ENCODE assay signal across 10 mouse cellular contexts in the genomic region with DNA sequence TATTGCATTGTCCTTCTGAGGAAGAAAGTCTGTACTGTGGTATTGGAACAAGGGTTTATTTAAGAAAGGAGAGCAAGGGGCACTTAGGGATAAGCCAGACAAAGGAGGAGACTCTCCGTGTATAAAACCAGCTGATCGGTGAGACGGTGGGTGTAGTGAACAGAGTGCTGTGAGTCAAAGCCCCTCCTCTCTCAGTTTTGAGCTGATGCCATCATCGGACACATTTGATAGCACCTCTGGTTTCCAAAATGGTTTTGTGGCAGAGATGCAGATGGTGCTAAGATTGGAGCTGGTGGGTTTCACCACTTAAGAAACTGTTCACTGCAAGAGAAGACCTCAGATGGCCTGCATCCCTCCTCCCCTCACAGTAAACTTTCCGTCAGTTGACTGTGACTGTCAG. TPM values are rescaled to one million over a fixed set of nuclear protein-coding genes. Genes with fewer than 3 reads are reported as not detected.
DNase-seq lines count a peak whose midpoint lies in the region; ATAC-seq and TF ChIP-seq lines count a peak whose summit lies in the region.
"Had no signal": no experiment of that assay in that cellular context is flagged by ENCODE, and none has a peak within 500 bp of the region (broad histone marks: within the 10 kb centered on the region; RNA-seq: fewer than 3 reads in every experiment).

No protein-coding gene starts in this region.

- H3K4me2 ChIP-seq in kidney, embryonic 14.5 days (replicated peaks; ENCODE audit: low read depth, low read length): peak overlapping the region; percentile 32
- peak overlapping the region; percentile 91 for H3K4me2 ChIP-seq in embryonic facial prominence, embryonic 13.5 days
- peak overlapping the region; percentile 84 for H3K4me2 ChIP-seq in limb, embryonic 14.5 days (replicated peaks; ENCODE audit: low read depth, low read length, severe bottlenecking)
- H3K4me2 ChIP-seq: midbrain, embryonic 12.5 days had no signal

- no peaks in the 10 kb centered on the region for H3K36me3 ChIP-seq in kidney, embryonic 14.5 days (ENCODE audit: control insufficient read depth, insufficient read depth, low read length)
- no peaks in the 10 kb centered on the region for H3K36me3 ChIP-seq in E14TG2a.4 (ENCODE audit: insufficient read depth, low read length)
- H3K36me3 ChIP-seq in embryonic facial prominence, embryonic 13.5 days: no peaks in the 10 kb centered on the region
- no peaks in the 10 kb centered on the region for H3K36me3 ChIP-seq in limb, embryonic 14.5 days (ENCODE audit: control insufficient read depth, insufficient read depth, low read length)
- H3K36me3 ChIP-seq: midbrain, embryonic 12.5 days had no signal

- H3K4me3 ChIP-seq in kidney, embryonic 14.5 days (ENCODE audit: low read length): peak overlapping the region; percentile 61; the same call in 1 of the 2 replicates
- peak overlapping the region; percentile 83; the same call in 1 of the 2 replicates for H3K4me3 ChIP-seq in E14TG2a.4 (replicated peaks; ENCODE audit: low read length)
- peak overlapping the region; percentile 56; the same call in 1 of the 2 replicates for H3K4me3 ChIP-seq in embryonic facial prominence, embryonic 13.5 days
- peak overlapping the region; percentile 56 for H3K4me3 ChIP-seq in limb, embryonic 14.5 days (replicated peaks; ENCODE audit: low read length)
- H3K4me3 ChIP-seq: heart, adult 2 months; midbrain, embryonic 12.5 days had no signal

- H3K4me1 ChIP-seq in kidney, embryonic 14.5 days (ENCODE audit: control insufficient read depth, insufficient read depth, low read length): peaks cover 6% of the 10 kb centered on the region
- peaks cover 69% of the 10 kb centered on the region for H3K4me1 ChIP-seq in E14TG2a.4 (replicated peaks; ENCODE audit: low read depth, low read length)
- peaks cover 43% of the 10 kb centered on the region for H3K4me1 ChIP-seq in embryonic facial prominence, embryonic 13.5 days
- H3K4me1 ChIP-seq in limb, embryonic 14.5 days (ENCODE audit: control insufficient read depth, insufficient read depth, low read length): peaks cover 11% of the 10 kb centered on the region; the same call in 1 of the 2 replicates

- WGBS in kidney, embryonic 14.5 days: 69% methylated on average over 5 of the region's 5 CpGs
- WGBS in embryonic facial prominence, embryonic 13.5 days: 58% methylated on average over 5 of the region's 5 CpGs
- 76% methylated on average over 5 of the region's 5 CpGs for WGBS in limb, embryonic 14.5 days

- ATAC-seq in kidney, embryonic 14.5 days (ENCODE audit: low FRiP score, low TSS enrichment): no peak
- ATAC-seq in embryonic facial prominence, embryonic 13.5 days (ENCODE audit: insufficient number of reproducible peaks, insufficient read depth, low FRiP score, low TSS enrichment, low read depth): no peak
- ATAC-seq in limb, embryonic 14.5 days (ENCODE audit: low FRiP score, low read depth): no peak

- no peak for TF ChIP-seq CTCF in E14TG2a.4 (conservative IDR thresholded peaks at IDR 0.05; ENCODE audit: low read length)

- no peak for DNase-seq in kidney, postnatal 4 days
- no peak for DNase-seq in limb, embryonic 14.5 days (ENCODE audit: low spot score)
- DNase-seq in spleen, adult 18-20 months: no peak
- DNase-seq in natural killer cell, adult 2 months (ENCODE audit: low spot score in 2 of 2): no peak
- DNase-seq: heart, adult 2 months; thymus, postnatal 36 days had no signal

- no peaks in the 10 kb centered on the region for H3K9me3 ChIP-seq in kidney, embryonic 14.5 days (ENCODE audit: control insufficient read depth, low read length)
- no peaks in the 10 kb centered on the region for H3K9me3 ChIP-seq in E14TG2a.4 (ENCODE audit: low read length)
- H3K9me3 ChIP-seq in embryonic facial prominence, embryonic 13.5 days: no peaks in the 10 kb centered on the region
- no peaks in the 10 kb centered on the region for H3K9me3 ChIP-seq in limb, embryonic 14.5 days (ENCODE audit: control insufficient read depth, low read length)
- H3K9me3 ChIP-seq: midbrain, embryonic 12.5 days had no signal

- peaks cover 30% of the 10 kb centered on the region for H3K27me3 ChIP-seq in kidney, embryonic 14.5 days (ENCODE audit: control insufficient read depth, insufficient read depth, low read length)
- peaks cover 46% of the 10 kb centered on the region for H3K27me3 ChIP-seq in E14TG2a.4 (ENCODE audit: insufficient read depth, low read length)
- peaks cover 52% of the 10 kb centered on the region for H3K27me3 ChIP-seq in embryonic facial prominence, embryonic 13.5 days
- no peaks in the 10 kb centered on the region for H3K27me3 ChIP-seq in limb, embryonic 14.5 days (ENCODE audit: control insufficient read depth, insufficient read depth, low read length)

- H3K27ac ChIP-seq in kidney, embryonic 14.5 days (ENCODE audit: low read depth, low read length): no peak overlapping the region
- H3K27ac ChIP-seq in embryonic facial prominence, embryonic 13.5 days: no peak overlapping the region
- no peak overlapping the region for H3K27ac ChIP-seq in limb, embryonic 14.5 days (replicated peaks; ENCODE audit: low read depth, low read length)
- H3K27ac ChIP-seq: heart, adult 2 months; midbrain, embryonic 12.5 days had no signal

- TF ChIP-seq POLR2A in limb, embryonic 14.5 days (IDR thresholded peaks at IDR 0.05; ENCODE audit: borderline replicate concordance, extremely low read depth, insufficient read depth, insufficient read length): no peak

- no peak overlapping the region; the same call in 1 of the 2 replicates for H3K9ac ChIP-seq in kidney, embryonic 14.5 days (ENCODE audit: low read depth, low read length)
- H3K9ac ChIP-seq in embryonic facial prominence, embryonic 13.5 days: peak overlapping the region; percentile 44; the same call in 1 of the 2 replicates
- H3K9ac ChIP-seq in limb, embryonic 14.5 days (ENCODE audit: low read depth, low read length, severe bottlenecking): no peak overlapping the region
- H3K9ac ChIP-seq: midbrain, embryonic 12.5 days had no signal

RNA-seq across cellular contexts. Expression of gene Kcnk1, which starts 2.6 kb away (rescaled TPM):
- 34.7 and 45.3 TPM in 2 replicates for polyA plus RNA-seq in kidney, embryonic 14.5 days (2014; fragmentation: Nextera tagmentation; extraction: Ambion mirVana)
- polyA plus RNA-seq in embryonic facial prominence, embryonic 13.5 days (2015; fragmentation: Nextera tagmentation; extraction: Ambion mirVana): 19.8 and 22.2 TPM in 2 replicates
- polyA plus RNA-seq in limb, embryonic 14.5 days (2012; rRNA removed): 16.1 and 19.7 TPM in 2 replicates
- polyA plus RNA-seq in limb, embryonic 14.5 days (2014; fragmentation: Nextera tagmentation; extraction: Ambion mirVana): 27.3 and 27.6 TPM in 2 replicates

Comparison
In these comparisons a context has a peak if more than half of its experiments do, and no peak if none do; other contexts are left out.
1. H3K4me2 ChIP-seq: peak in every context shown above with its lines; median percentile 91 in embryonic facial prominence, embryonic 13.5 days; 84 in limb, embryonic 14.5 days; 32 in kidney, embryonic 14.5 days.